Mouse (Mus musculus) urinary bladder, adult 2 months (tissue): ENCODE measurements around the gene Cnfn. TPM values are rescaled to one million over a fixed set of nuclear protein-coding genes. Genes with fewer than 3 reads are reported as not detected.
"Not testable (repeated sequence)": the region's sequence is repeated elsewhere in the genome, so short reads cannot be mapped to it uniquely, and the experiment has no call there.

Source experiments
- DNase-seq: peaks from one replicate; pipeline ENCODE4 v3.0.0; 2022; ENCODE audit warnings: low spot score
- polyA plus RNA-seq: library from polyadenylated mRNA; depleted of rRNA; stranded (reverse); fragments of >200 nt; gene quantifications from 2 replicates; pipeline ENCODE4 v1.2.3, GENCODE M21; 2012; rRNA removed

The Cnfn gene
- polyA plus RNA-seq, 1 experiment, result not detected

- no peak for DNase-seq
Observed at GRCm38 (mm10) chr7:25365937-25366625, 3.4 kb downstream of the Cnfn start.

DNA sequence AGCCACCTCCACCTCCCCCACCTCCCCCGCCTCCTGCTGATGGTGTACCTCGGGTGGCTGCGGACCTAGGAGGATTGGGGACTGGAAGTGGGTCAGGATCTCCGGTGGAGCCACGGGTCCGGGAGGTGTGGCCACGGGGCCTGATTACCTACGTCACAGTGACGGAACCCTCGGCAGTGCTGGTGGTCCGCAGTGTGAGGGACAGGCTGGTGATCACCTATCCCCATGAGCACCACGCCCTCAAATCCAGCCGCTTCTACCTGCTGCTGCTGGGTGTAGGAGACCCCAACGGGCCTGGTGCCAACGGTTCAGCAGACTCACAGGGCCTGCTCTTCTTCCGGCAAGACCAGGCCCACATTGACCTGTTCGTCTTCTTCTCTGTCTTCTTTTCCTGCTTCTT is 5.9 kb downstream of the Cnfn start:
- no peak for DNase-seq

DNA sequence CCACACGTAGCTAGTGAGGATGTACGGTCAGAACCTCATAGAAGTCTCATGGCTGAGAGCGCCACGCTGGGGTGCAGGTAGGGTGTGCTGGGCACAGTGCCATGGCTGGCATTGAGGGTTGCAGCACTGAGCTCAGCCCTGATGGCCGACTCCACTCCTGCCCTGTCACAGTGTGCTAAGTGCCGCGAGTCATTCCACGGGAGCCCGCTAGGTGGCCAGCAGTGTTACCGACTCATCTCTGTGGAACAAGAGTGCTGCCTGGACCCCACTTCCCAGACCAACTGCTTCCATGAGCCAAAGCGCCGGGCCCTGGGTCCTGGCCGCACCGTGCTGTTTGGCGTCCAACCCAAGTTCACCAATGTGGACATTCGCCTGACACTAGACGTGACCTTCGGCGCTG is 6.4 kb downstream of the Cnfn start:
- no peak for DNase-seq

DNA sequence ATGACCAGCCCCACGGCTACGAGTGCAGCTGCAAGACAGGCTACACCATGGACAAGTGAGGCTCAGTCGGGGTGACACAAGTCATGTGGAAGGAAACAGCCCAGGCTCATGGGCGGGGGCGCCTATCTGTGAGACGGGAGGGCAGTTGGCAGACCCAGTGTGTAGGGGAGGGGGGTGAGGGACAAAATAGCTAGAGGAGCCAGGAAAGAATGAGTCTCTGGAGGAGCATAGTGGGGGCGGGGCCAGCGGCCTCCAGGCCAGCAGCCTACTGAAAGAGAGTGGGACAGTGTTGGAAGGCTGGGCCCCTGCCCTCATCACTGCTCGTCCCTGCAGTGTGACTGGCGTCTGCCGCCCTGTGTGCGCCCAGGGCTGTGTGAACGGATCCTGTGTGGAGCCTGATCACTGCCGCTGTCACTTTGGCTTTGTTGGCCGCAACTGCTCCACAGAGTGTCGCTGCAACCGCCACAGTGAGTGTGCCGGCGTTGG is 10.8 kb downstream of the Cnfn start:
- DNase-seq, result no peak

- no peak for DNase-seq
Observed at GRCm38 (mm10) chr7:25348861-25349260, 20.7 kb downstream of the Cnfn start.

GRCm38 (mm10) chr7:25341000-25341784 is 28.3 kb downstream of the Cnfn start:
- DNase-seq, result no peak

DNA sequence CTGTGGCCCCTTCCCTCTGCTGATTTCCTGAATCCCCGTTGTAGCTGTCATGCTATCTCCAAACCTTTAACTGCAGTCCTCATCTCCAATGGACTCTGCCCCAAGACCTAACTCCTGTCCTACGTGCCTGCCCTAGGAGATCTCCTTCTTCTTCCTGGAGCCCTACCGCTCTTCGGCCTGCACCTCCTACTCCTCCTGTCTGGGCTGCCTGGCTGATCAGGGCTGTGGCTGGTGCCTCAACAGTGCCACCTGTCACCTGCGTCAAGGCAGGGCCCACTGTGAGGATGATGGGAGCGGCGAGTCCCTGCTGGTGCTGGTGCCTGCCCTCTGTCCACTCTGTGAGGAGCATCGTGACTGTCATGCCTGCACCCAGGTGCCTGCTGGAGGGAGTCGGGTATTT is 30.2 kb downstream of the Cnfn start:
- no peak for DNase-seq

- DNase-seq, result no peak
Observed at GRCm38 (mm10) chr7:25334472-25334871, 35.1 kb downstream of the Cnfn start.

- DNase-seq, result peak; percentile 46
Observed at GRCm38 (mm10) chr7:25333596-25334307, 35.8 kb downstream of the Cnfn start.

- DNase-seq, result no peak
Observed at GRCm38 (mm10) chr7:25326233-25326632, 43.3 kb downstream of the Cnfn start.

DNA sequence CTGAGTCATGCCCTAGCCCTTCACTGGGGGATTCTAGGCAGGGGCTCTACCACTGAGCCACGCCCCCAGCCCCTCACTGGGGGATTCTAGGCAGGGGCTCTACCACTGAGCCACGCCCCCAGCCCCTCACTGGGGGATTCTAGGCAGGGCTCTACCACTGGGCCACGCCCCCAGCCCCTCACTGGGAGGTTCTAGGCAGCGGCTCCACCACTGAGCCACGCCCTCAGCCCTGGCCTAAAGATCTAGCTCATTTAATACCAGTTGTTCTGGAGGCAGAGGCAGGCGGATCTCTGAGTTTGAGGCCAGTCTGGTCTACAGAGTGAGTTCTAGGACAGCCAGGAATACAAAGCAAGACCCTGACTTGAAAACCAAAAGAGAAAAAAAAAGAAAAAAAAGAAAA is 44.1 kb downstream of the Cnfn start:
- not testable (repeated sequence) for DNase-seq

GRCm38 (mm10) chr7:25323219-25323618 is 46.3 kb downstream of the Cnfn start:
- DNase-seq, result no peak

GRCm38 (mm10) chr7:25322058-25322484 is 47.5 kb downstream of the Cnfn start:
- DNase-seq, result no peak

Other genes with a start within 250 kb of the Cnfn start
- gene Pou2f2, start 190.0 kb downstream of the Cnfn start, polyA plus RNA-seq, result 0.65 and 1.0 TPM in 2 replicates
- gene Dedd2, start 149.1 kb downstream of the Cnfn start, polyA plus RNA-seq, result 13.8 and 14.2 TPM in 2 replicates
- gene Zfp526, start 148.3 kb downstream of the Cnfn start, polyA plus RNA-seq, result 6.9 and 9.3 TPM in 2 replicates
- 79.0 and 83.3 TPM in 2 replicates for gene Gsk3a, start 131.9 kb downstream of the Cnfn start, polyA plus RNA-seq
- gene Erf, start 119.0 kb downstream of the Cnfn start, polyA plus RNA-seq, result 23.6 and 26.8 TPM in 2 replicates
- gene Cic, start 102.0 kb downstream of the Cnfn start, polyA plus RNA-seq, result 30.8 and 58.8 TPM in 2 replicates
- gene Pafah1b3, start 71.7 kb downstream of the Cnfn start, polyA plus RNA-seq, result 40.1 and 48.5 TPM in 2 replicates
- gene Prr19, start 68.3 kb downstream of the Cnfn start, polyA plus RNA-seq, result 0.06 TPM in 1 of 2 replicates, not detected in the other
- 0.06 and 0.11 TPM in 2 replicates for gene Tmem145, start 63.6 kb downstream of the Cnfn start, polyA plus RNA-seq
- gene Megf8, start 52.6 kb downstream of the Cnfn start, polyA plus RNA-seq, result 21.5 and 28.4 TPM in 2 replicates
- 24.8 and 25.1 TPM in 2 replicates for gene Lipe, start 29.0 kb upstream of the Cnfn start, polyA plus RNA-seq
- gene Cxcl17, start 43.2 kb upstream of the Cnfn start, polyA plus RNA-seq, result 0.08 and 0.16 TPM in 2 replicates
- gene Ceacam1, start 107.9 kb upstream of the Cnfn start, polyA plus RNA-seq, result 7.9 and 8.5 TPM in 2 replicates
- 0.39 and 0.77 TPM in 2 replicates for gene Ceacam2, start 170.1 kb upstream of the Cnfn start, polyA plus RNA-seq
- gene Erich4, start 246.2 kb upstream of the Cnfn start, polyA plus RNA-seq, result not detected in 2 replicates
- 38.9 and 44.1 TPM in 2 replicates for gene Dmac2, start 249.7 kb upstream of the Cnfn start, polyA plus RNA-seq